Mouse (Mus musculus): ENCODE measurements around the gene Tex14. TPM values are rescaled to one million over a fixed set of nuclear protein-coding genes. Genes with fewer than 3 reads are reported as not detected.

Gene Tex14
- polyA plus RNA-seq, 1 experiment: not detected

- peaks cover 42% of the 10 kb centered on the region for H3K79me2 ChIP-seq (ENCODE audit: control insufficient read depth, insufficient read depth)
Measured at GRCm38 (mm10) chr11:87592713-87593598, 188.1 kb downstream of the Tex14 start.

GRCm38 (mm10) chr11:87595327-87595841, 190.5 kb downstream of the Tex14 start:
- H3K27me3 ChIP-seq (ENCODE audit: control insufficient read depth, insufficient read depth, insufficient read length): no peaks in the 10 kb centered on the region
- TF ChIP-seq FOSL1 (IDR thresholded peaks at IDR 0.05; ENCODE audit: insufficient read depth, low read length, poor library complexity, severe bottlenecking): no peak
- TF ChIP-seq MYOD1 (IDR thresholded peaks at IDR 0.05; ENCODE audit: control insufficient read depth, insufficient read length, low read depth): no peak
- TF ChIP-seq CEBPB (IDR thresholded peaks at IDR 0.05; ENCODE audit: low read depth): no peak
- no peak for TF ChIP-seq USF1 (IDR thresholded peaks at IDR 0.05; ENCODE audit: low read depth)
- no peak for TF ChIP-seq MYOG (IDR thresholded peaks at IDR 0.05; ENCODE audit: control insufficient read depth, extremely low read depth, insufficient read length)
- no peak for TF ChIP-seq CTCF (IDR thresholded peaks at IDR 0.05; ENCODE audit: control insufficient read depth, insufficient read depth, insufficient read length)
- no peak for TF ChIP-seq MAX (IDR thresholded peaks at IDR 0.05)
- peak overlapping the region; percentile 96 for H3ac ChIP-seq (ENCODE audit: control insufficient read depth, insufficient read length, low read depth)
- peak overlapping the region; percentile 64 for H3K4me3 ChIP-seq (ENCODE audit: insufficient read depth, poor library complexity, severe bottlenecking)
- peaks cover 11% of the 10 kb centered on the region for H3K79me3 ChIP-seq (ENCODE audit: low read depth)
- peaks cover 39% of the 10 kb centered on the region for H3K36me3 ChIP-seq (ENCODE audit: control insufficient read depth, insufficient read depth)
- peaks cover 39% of the 10 kb centered on the region for H3K79me2 ChIP-seq (ENCODE audit: control insufficient read depth, insufficient read depth)

More at GRCm38 (mm10) chr11:87592713-87593598, 188.1 kb downstream of the Tex14 start:
- H3K27me3 ChIP-seq (ENCODE audit: control insufficient read depth, insufficient read depth, insufficient read length): no peaks in the 10 kb centered on the region
- H3K4me3 ChIP-seq (ENCODE audit: insufficient read depth, poor library complexity, severe bottlenecking): peak overlapping the region; percentile 41
- H3K36me3 ChIP-seq (ENCODE audit: control insufficient read depth, insufficient read depth): peaks cover 14% of the 10 kb centered on the region
- TF ChIP-seq MYOD1 (IDR thresholded peaks at IDR 0.05; ENCODE audit: control insufficient read depth, insufficient read length, low read depth) (no peak), CTCF (IDR thresholded peaks at IDR 0.05; ENCODE audit: control insufficient read depth, insufficient read depth, insufficient read length) (no peak), USF1 (IDR thresholded peaks at IDR 0.05; ENCODE audit: low read depth) (no peak), MAX (IDR thresholded peaks at IDR 0.05) (no peak), MYOG (IDR thresholded peaks at IDR 0.05; ENCODE audit: control insufficient read depth, extremely low read depth, insufficient read length) (no peak), FOSL1 (IDR thresholded peaks at IDR 0.05; ENCODE audit: insufficient read depth, low read length, poor library complexity, severe bottlenecking) (no peak), CEBPB (IDR thresholded peaks at IDR 0.05; ENCODE audit: low read depth) (no peak)
- H3K79me3 ChIP-seq (ENCODE audit: low read depth): peaks cover 10% of the 10 kb centered on the region
- H3ac ChIP-seq (ENCODE audit: control insufficient read depth, insufficient read length, low read depth): peak overlapping the region; percentile 55

DNA sequence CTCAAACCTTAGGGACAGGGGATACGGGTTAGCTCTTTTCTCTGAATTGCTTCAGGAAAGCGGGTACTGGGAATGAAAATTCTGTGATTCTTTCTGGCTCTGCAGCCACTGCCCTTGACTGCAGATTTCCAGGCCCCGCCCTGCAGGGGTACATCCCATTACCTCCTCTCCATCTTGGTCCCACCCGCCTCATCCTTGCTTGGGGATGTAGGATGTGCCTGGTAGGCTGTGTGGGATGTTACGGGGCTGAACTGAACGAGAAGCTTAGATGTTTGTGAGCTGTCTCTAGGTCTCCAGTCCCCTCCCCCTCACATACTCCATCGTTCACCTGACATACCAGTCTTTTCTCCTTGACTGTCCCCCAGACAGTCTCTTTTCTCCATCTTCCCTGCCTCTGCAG, 191.1 kb downstream of the Tex14 start:
- Histone ChIP-seq H3K4me3 (ENCODE audit: insufficient read depth, poor library complexity, severe bottlenecking) (peak overlapping the region; percentile 64), H3K79me3 (ENCODE audit: low read depth) (peaks cover 11% of the 10 kb centered on the region), H3K27me3 (ENCODE audit: control insufficient read depth, insufficient read depth, insufficient read length) (no peaks in the 10 kb centered on the region), H3K79me2 (ENCODE audit: control insufficient read depth, insufficient read depth) (peaks cover 33% of the 10 kb centered on the region), H3ac (ENCODE audit: control insufficient read depth, insufficient read length, low read depth) (peak overlapping the region; percentile 96), H3K36me3 (ENCODE audit: control insufficient read depth, insufficient read depth) (peaks cover 43% of the 10 kb centered on the region)
- TF ChIP-seq MYOD1 (IDR thresholded peaks at IDR 0.05; ENCODE audit: control insufficient read depth, insufficient read length, low read depth): no peak
- TF ChIP-seq FOSL1 (IDR thresholded peaks at IDR 0.05; ENCODE audit: insufficient read depth, low read length, poor library complexity, severe bottlenecking): no peak
- no peak for TF ChIP-seq MAX (IDR thresholded peaks at IDR 0.05)
- no peak for TF ChIP-seq MYOG (IDR thresholded peaks at IDR 0.05; ENCODE audit: control insufficient read depth, extremely low read depth, insufficient read length)
- TF ChIP-seq CTCF (IDR thresholded peaks at IDR 0.05; ENCODE audit: control insufficient read depth, insufficient read depth, insufficient read length): no peak
- no peak for TF ChIP-seq USF1 (IDR thresholded peaks at IDR 0.05; ENCODE audit: low read depth)
- no peak for TF ChIP-seq CEBPB (IDR thresholded peaks at IDR 0.05; ENCODE audit: low read depth)

- Histone ChIP-seq H3K79me2 (ENCODE audit: control insufficient read depth, insufficient read depth) (peaks cover 30% of the 10 kb centered on the region), H3K4me3 (ENCODE audit: insufficient read depth, poor library complexity, severe bottlenecking) (peak overlapping the region; percentile 64), H3K79me3 (ENCODE audit: low read depth) (peaks cover 11% of the 10 kb centered on the region), H3K36me3 (ENCODE audit: control insufficient read depth, insufficient read depth) (peaks cover 48% of the 10 kb centered on the region), H3ac (ENCODE audit: control insufficient read depth, insufficient read length, low read depth) (no peak overlapping the region), H3K27me3 (ENCODE audit: control insufficient read depth, insufficient read depth, insufficient read length) (no peaks in the 10 kb centered on the region)
- TF ChIP-seq MYOD1 (IDR thresholded peaks at IDR 0.05; ENCODE audit: control insufficient read depth, insufficient read length, low read depth) (no peak), MYOG (IDR thresholded peaks at IDR 0.05; ENCODE audit: control insufficient read depth, extremely low read depth, insufficient read length) (no peak), CEBPB (IDR thresholded peaks at IDR 0.05; ENCODE audit: low read depth) (no peak), USF1 (IDR thresholded peaks at IDR 0.05; ENCODE audit: low read depth) (no peak), CTCF (IDR thresholded peaks at IDR 0.05; ENCODE audit: control insufficient read depth, insufficient read depth, insufficient read length) (no peak), MAX (IDR thresholded peaks at IDR 0.05) (no peak)
Measured at GRCm38 (mm10) chr11:87596492-87596891, 191.6 kb downstream of the Tex14 start.

- Histone ChIP-seq H3K36me3 (ENCODE audit: control insufficient read depth, insufficient read depth) (peaks cover 54% of the 10 kb centered on the region), H3ac (ENCODE audit: control insufficient read depth, insufficient read length, low read depth) (no peak overlapping the region), H3K79me3 (ENCODE audit: low read depth) (peaks cover 11% of the 10 kb centered on the region), H3K4me3 (ENCODE audit: insufficient read depth, poor library complexity, severe bottlenecking) (no peak overlapping the region), H3K27me3 (ENCODE audit: control insufficient read depth, insufficient read depth, insufficient read length) (no peaks in the 10 kb centered on the region), H3K79me2 (ENCODE audit: control insufficient read depth, insufficient read depth) (peaks cover 30% of the 10 kb centered on the region)
- TF ChIP-seq FOSL1 (IDR thresholded peaks at IDR 0.05; ENCODE audit: insufficient read depth, low read length, poor library complexity, severe bottlenecking) (no peak), CTCF (IDR thresholded peaks at IDR 0.05; ENCODE audit: control insufficient read depth, insufficient read depth, insufficient read length) (no peak), USF1 (IDR thresholded peaks at IDR 0.05; ENCODE audit: low read depth) (no peak), CEBPB (IDR thresholded peaks at IDR 0.05; ENCODE audit: low read depth) (no peak), MYOD1 (IDR thresholded peaks at IDR 0.05; ENCODE audit: control insufficient read depth, insufficient read length, low read depth) (no peak), MYOG (IDR thresholded peaks at IDR 0.05; ENCODE audit: control insufficient read depth, extremely low read depth, insufficient read length) (no peak), MAX (IDR thresholded peaks at IDR 0.05) (no peak)
Measured at GRCm38 (mm10) chr11:87597061-87597460, 192.2 kb downstream of the Tex14 start.

All from C2C12 (cell line).